Mouse (Mus musculus): ENCODE results near the gene Fcgbp. TPM values are rescaled to one million over a fixed set of nuclear protein-coding genes. Genes with fewer than 3 reads are reported as not detected.

Fcgbp gene
- polyA plus RNA-seq, 1 experiment from 2014 or later: 0.40 TPM

DNA sequence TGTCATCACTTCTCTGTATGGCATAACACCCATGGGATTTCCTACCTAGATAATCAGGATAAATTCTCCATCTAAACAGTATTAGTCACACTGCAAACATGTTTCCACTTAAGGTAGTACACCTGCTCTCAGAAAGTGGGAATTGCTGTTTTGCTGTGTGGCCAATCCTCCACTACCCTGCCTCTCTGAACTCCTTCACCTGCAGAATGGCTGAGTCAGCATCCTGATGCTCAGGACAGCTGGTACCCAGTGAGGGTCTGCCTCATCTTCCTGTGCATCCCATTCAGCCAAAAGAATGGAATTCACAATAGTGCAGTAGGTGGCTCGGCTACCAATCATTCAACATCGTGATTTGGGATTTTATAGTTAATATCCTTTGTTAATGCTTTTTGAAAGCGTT lies 88.9 kb downstream of the Fcgbp start:
- H3K4me3 ChIP-seq: no peak overlapping the region
- H3K4me1 ChIP-seq: peaks cover 5% of the 10 kb centered on the region
- no peaks in the 10 kb centered on the region for H3K9me3 ChIP-seq
- no peak for DNase-seq (ENCODE audit: extremely low spot score, low spot score)
- 83% methylated on average over 3 of the region's 3 CpGs for WGBS
- H3K27me3 ChIP-seq (ENCODE audit: poor library complexity, severe bottlenecking): no peaks in the 10 kb centered on the region
- H3K36me3 ChIP-seq (replicated peaks): no peaks in the 10 kb centered on the region
- no peak overlapping the region for H3K27ac ChIP-seq

DNA sequence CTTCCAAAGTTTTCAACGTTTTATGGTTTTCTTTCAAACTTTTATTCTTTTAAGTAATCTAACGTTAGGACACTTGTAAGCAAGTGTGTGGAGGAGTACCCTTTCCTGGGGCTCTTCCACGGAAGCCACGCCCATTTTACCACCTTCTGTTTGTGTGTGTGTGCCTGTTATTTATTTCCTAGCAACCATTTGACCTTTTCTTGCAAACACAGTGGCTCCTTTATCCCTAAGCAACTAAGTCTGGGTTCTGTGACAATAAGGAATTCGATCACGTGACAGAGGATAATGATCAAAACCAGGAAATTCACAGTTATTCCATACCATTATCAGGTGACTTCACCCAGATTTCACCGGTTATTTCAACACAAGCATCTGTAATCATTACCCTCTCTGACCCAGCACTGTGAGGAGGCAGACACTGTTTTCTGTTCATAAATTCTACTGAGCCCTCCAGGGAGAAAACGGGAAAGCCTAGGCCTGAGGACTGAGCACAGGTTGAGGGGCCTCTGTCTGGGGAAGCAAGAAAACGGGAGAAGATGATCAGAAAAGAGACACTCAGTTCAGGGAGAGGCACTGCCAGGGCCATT lies 90.2 kb downstream of the Fcgbp start:
- Histone ChIP-seq H3K4me1 (peaks cover 5% of the 10 kb centered on the region), H3K27ac (no peak overlapping the region), H3K27me3 (ENCODE audit: poor library complexity, severe bottlenecking) (no peaks in the 10 kb centered on the region), H3K4me3 (no peak overlapping the region), H3K36me3 (replicated peaks) (no peaks in the 10 kb centered on the region), H3K9me3 (peaks cover 4% of the 10 kb centered on the region; the same call in 1 of the 2 replicates)
- no peak for DNase-seq (ENCODE audit: extremely low spot score, low spot score)
- 72% methylated on average over 9 of the region's 9 CpGs for WGBS

DNA sequence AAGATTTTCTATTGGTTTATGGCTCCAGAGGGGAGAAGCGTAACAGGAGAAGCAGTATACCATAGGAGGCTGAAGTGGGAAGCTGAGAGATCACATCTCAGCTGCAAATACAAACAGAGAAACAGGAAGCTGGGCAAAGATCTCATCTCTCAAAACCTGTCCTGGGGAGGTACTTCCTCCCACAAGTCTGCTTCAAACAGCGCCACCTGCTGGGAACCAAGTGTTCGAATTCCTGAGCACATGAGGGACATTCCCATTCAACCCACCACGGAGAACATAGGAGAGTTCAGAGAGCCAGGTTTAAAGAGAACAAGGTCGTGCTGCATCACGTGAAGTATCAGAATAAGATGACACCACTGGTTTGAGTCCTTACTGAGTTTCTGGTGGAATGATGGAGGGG lies 94.4 kb downstream of the Fcgbp start:
- Histone ChIP-seq H3K27me3 (ENCODE audit: poor library complexity, severe bottlenecking) (no peaks in the 10 kb centered on the region), H3K9me3 (peaks cover 4% of the 10 kb centered on the region; the same call in 1 of the 2 replicates), H3K4me1 (peaks cover 16% of the 10 kb centered on the region), H3K4me3 (no peak overlapping the region), H3K36me3 (replicated peaks) (no peaks in the 10 kb centered on the region), H3K27ac (no peak overlapping the region)
- WGBS: 75% methylated on average over 6 of the region's 6 CpGs
- no peak for DNase-seq (ENCODE audit: extremely low spot score, low spot score)

DNA sequence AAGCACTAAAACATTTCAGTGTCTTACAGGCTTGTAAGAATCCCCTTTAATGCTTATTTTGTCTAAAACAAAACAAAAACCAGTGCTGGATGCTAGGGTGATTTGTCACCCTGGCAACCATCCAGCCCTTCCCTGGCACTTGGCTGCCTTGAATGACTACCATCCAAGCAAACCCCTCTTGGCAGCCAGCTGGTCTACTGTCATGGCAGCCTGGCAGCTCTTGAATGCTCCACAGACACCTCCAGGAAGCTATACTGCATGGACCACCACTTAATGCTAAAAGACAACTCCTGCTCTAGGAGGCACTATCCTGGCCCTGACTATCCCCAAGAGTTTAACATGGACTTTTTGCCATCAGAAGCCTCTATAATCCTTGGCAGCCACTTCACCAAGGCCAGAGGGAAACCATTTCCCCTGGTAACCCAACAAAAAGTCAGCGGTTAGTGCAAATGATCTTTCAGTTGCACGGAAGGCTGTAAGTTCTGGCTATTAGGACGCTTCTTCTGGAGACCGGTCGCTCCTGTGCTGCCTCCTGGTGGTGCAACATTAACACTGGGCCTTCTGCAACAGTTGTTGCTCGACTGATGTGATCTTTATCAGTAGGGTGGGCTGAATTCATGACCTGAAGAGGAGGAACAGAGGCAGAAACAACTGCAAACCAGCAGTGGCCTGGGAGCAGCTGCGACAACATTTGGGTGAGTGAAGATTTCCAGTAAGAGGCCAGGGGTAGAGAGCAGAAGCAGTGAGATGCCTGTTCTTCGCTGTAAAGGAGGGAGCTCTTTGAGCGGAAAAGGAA lies 97.5 kb downstream of the Fcgbp start:
- Histone ChIP-seq H3K4me3 (peak overlapping the region; percentile 92), H3K27me3 (ENCODE audit: poor library complexity, severe bottlenecking) (no peaks in the 10 kb centered on the region), H3K4me1 (peaks cover 34% of the 10 kb centered on the region), H3K9me3 (peaks cover 4% of the 10 kb centered on the region; the same call in 1 of the 2 replicates), H3K27ac (peak overlapping the region; percentile 90), H3K36me3 (replicated peaks) (no peaks in the 10 kb centered on the region)
- WGBS: 11% methylated on average over 9 of the region's 9 CpGs
- peak; percentile 68 for DNase-seq (ENCODE audit: extremely low spot score, low spot score)

DNA sequence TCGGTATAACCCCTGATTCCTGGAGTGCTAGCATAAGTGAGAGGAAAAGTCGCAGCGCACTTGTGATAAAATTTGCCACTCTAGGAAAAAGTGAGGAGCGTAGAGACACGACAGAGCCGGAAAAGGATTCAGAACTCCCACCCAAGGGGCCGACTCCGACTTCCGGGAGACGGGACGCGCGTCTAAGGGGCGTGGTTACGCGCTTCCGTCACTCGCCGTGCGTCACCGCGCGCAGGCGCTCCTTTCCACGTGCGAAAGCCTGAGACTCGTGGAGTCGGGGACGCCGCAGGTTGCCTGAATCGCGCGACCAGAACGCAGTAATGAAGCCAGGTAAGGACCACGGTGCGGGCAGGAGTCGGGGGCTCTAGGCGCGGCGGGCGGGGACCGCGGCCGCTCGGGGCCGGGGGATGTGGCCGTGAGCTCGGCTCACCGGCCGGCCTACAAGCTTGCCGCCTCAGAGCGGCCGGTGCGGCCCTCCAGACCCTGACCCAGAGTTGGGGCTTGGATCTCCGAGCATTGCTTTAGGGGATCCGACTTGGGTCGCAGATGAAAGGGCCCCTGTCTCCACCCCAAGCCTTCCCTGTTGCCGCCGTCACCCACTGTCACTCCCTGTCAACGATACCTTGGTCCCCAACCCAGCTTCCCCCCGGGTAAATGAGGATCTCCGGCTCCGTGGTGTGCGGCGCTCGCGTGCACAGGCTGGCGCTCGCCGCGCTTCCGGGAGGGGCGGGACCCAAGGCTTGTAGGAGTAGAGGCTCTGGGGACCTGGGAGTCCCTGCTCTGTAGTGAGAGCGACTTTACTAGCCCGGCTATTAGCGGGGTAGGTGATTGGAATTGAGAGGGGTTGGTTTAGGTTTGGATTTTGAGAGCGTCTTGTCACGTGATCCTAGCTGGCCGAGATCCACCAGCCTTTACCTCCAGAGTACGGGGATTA lies 98.7 kb downstream of the Fcgbp start, which contains the start of gene Fbl:
Fbl (plus strand) TSS at position 222 of the 934 bp plus-strand sequence.
- Histone ChIP-seq H3K27ac (peak within 1 kb of the TSS; percentile 90), H3K4me1 (peaks cover 34% of the 10 kb centered on the region), H3K27me3 (ENCODE audit: poor library complexity, severe bottlenecking) (no peaks in the 10 kb centered on the region), H3K36me3 (replicated peaks) (peaks cover 7% of the 10 kb centered on the region), H3K4me3 (peak within 1 kb of the TSS; percentile 92), H3K9me3 (peaks cover 4% of the 10 kb centered on the region; the same call in 1 of the 2 replicates)
- peak; percentile 90 for DNase-seq (ENCODE audit: extremely low spot score, low spot score)
- under 1% methylated on average over 80 of the region's 80 CpGs for WGBS

Other genes with a start within 250 kb of the Fcgbp start
- 9.7 and 11.6 TPM in 2 replicates for gene Zfp59, start 232.6 kb upstream of the Fcgbp start, polyA plus RNA-seq (2016; fragmentation: Nextera tagmentation; extraction: Ambion mirVana)
- 4.7 and 5.0 TPM in 2 replicates for gene Zfp607a, start 213.7 kb upstream of the Fcgbp start, polyA plus RNA-seq (2016; fragmentation: Nextera tagmentation; extraction: Ambion mirVana)
- gene Zfp974, start 141.8 kb upstream of the Fcgbp start, polyA plus RNA-seq (2016; fragmentation: Nextera tagmentation; extraction: Ambion mirVana): 10.6 and 12.0 TPM in 2 replicates
- 21.3 and 23.1 TPM in 2 replicates for gene Zfp780b, start 92.1 kb upstream of the Fcgbp start, polyA plus RNA-seq (2016; fragmentation: Nextera tagmentation; extraction: Ambion mirVana)
- 9.8 and 10.3 TPM in 2 replicates for gene Zfp850, start 57.1 kb upstream of the Fcgbp start, polyA plus RNA-seq (2016; fragmentation: Nextera tagmentation; extraction: Ambion mirVana)
- gene Psmc4, start 21.1 kb upstream of the Fcgbp start, polyA plus RNA-seq (2016; fragmentation: Nextera tagmentation; extraction: Ambion mirVana): 445 and 464 TPM in 2 replicates
- 0.05 and 0.10 TPM in 2 replicates for gene 9530053A07Rik, start 58.2 kb downstream of the Fcgbp start, polyA plus RNA-seq (2016; fragmentation: Nextera tagmentation; extraction: Ambion mirVana)
- 178 and 180 TPM in 2 replicates for gene Fbl, start 98.5 kb downstream of the Fcgbp start, polyA plus RNA-seq (2016; fragmentation: Nextera tagmentation; extraction: Ambion mirVana)
- gene Dyrk1b, start 108.2 kb downstream of the Fcgbp start, polyA plus RNA-seq (2016; fragmentation: Nextera tagmentation; extraction: Ambion mirVana): 12.5 and 13.7 TPM in 2 replicates
- 1.4 and 1.7 TPM in 2 replicates for gene Eid2, start 196.6 kb downstream of the Fcgbp start, polyA plus RNA-seq (2016; fragmentation: Nextera tagmentation; extraction: Ambion mirVana)
- gene Eid2b, start 206.5 kb downstream of the Fcgbp start, polyA plus RNA-seq (2016; fragmentation: Nextera tagmentation; extraction: Ambion mirVana): 9.6 and 9.7 TPM in 2 replicates
- gene Selenov, start 219.9 kb downstream of the Fcgbp start, polyA plus RNA-seq (2016; fragmentation: Nextera tagmentation; extraction: Ambion mirVana): 0.50 and 0.66 TPM in 2 replicates
- gene Dll3, start 231.0 kb downstream of the Fcgbp start, polyA plus RNA-seq (2016; fragmentation: Nextera tagmentation; extraction: Ambion mirVana): 13.4 and 13.7 TPM in 2 replicates
- 238 and 253 TPM in 2 replicates for gene Timm50, start 240.8 kb downstream of the Fcgbp start, polyA plus RNA-seq (2016; fragmentation: Nextera tagmentation; extraction: Ambion mirVana)